Mouse (Mus musculus) MEL (cell line): ENCODE results near the gene Hist2h3c1.

Experiments used
- BHLHE40 ChIP-seq: IDR thresholded peaks from 2 replicates; pipeline ENCODE4 v1.6.1; 2012; ENCODE audit warnings: low read depth, mild to moderate bottlenecking, inconsistent platforms, low read length, improper control_type of control experiment, borderline replicate concordance
- CHD2 ChIP-seq: IDR thresholded peaks from 2 replicates; pipeline ENCODE4 v1.6.1; 2011; ENCODE audit warnings: low read length, improper control_type of control experiment
- CTCF ChIP-seq, 3 experiments: IDR thresholded peaks in 2 of 3; conservative IDR thresholded peaks in 1 of 3; 2 replicates each; pipeline ENCODE4 v1.5.1; 2011 to 2012; ENCODE audit warnings: low read length in 3 of 3, low read depth in 2 of 3, mild to moderate bottlenecking in 2 of 3, improper control_type of control experiment in 1 of 3, inconsistent platforms in 1 of 3, mixed read lengths in 1 of 3, moderate library complexity in 1 of 3; ENCODE audit not compliant: control insufficient read depth in 1 of 3, insufficient read depth in 1 of 3, poor library complexity in 1 of 3, severe bottlenecking in 1 of 3
- E2F4 ChIP-seq: IDR thresholded peaks from 2 replicates; pipeline ENCODE4 v1.6.1; 2011; ENCODE audit warnings: low read depth, low read length, improper control_type of control experiment, borderline replicate concordance
- ELF1 ChIP-seq: IDR thresholded peaks from 2 replicates; pipeline ENCODE4 v1.6.1; 2014; ENCODE audit warnings: low read depth, mild to moderate bottlenecking, inconsistent platforms, low read length, improper control_type of control experiment, moderate library complexity
- EP300 ChIP-seq, 2 experiments: IDR thresholded peaks; 2 replicates each; pipeline ENCODE4 v1.6.1; 2011; ENCODE audit warnings: improper control_type of control experiment in 2 of 2, low read length in 2 of 2, low read depth in 1 of 2, mild to moderate bottlenecking in 1 of 2
- JUND ChIP-seq: IDR thresholded peaks from 2 replicates; pipeline ENCODE4 v1.6.1; 2011; ENCODE audit warnings: low read depth, mild to moderate bottlenecking, improper control_type of control experiment, low read length
- KAT2A ChIP-seq: conservative IDR thresholded peaks from 2 replicates; pipeline ENCODE4 v1.6.1; 2012; ENCODE audit warnings: low read depth, low read length, improper control_type of control experiment, inconsistent platforms
- POLR2A ChIP-seq, 2 experiments: IDR thresholded peaks; 2 replicates each; pipeline ENCODE4 v1.6.1; 2011 to 2012; ENCODE audit warnings: low read length in 2 of 2, mild to moderate bottlenecking in 2 of 2, control low read depth in 1 of 2, improper control_type of control experiment in 1 of 2, low read depth in 1 of 2, moderate library complexity in 1 of 2; ENCODE audit not compliant: control insufficient read depth in 1 of 2, insufficient read depth in 1 of 2, poor library complexity in 1 of 2
- SIN3A ChIP-seq: IDR thresholded peaks from 2 replicates; pipeline ENCODE4 v1.6.1; 2012; ENCODE audit warnings: low read length, improper control_type of control experiment, inconsistent platforms
- USF1 ChIP-seq: IDR thresholded peaks from 2 replicates; pipeline ENCODE4 v1.6.1; 2014; ENCODE audit warnings: low read depth, mild to moderate bottlenecking, inconsistent platforms, low read length, improper control_type of control experiment, moderate library complexity
- ZNF384 ChIP-seq: IDR thresholded peaks from 2 replicates; pipeline ENCODE4 v1.6.1; 2012; ENCODE audit warnings: low read depth, mild to moderate bottlenecking, inconsistent platforms, low read length, improper control_type of control experiment

DNA sequence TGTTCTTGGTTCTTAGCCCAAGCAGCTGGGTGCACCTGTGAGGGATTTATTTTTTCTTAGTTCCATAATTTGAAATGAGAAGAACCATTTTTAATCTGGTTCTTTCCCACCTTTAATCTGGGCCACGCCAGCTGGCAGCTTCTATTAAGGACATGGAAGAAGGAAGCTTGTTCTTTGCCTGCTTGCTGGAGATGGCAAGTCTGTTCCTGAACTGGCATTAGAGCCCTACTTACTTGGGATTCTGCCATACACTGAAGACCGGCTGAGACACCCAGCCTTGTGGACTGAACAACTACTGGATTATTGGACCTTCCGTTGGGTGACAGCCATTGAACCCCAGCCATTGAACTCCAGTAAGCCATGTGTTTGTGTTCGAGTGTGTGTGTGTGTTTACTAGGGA is 23.7 kb upstream of the Hist2h3c1 start:
- TF ChIP-seq ZNF384: no peak
- TF ChIP-seq CTCF (IDR thresholded peaks at IDR 0.05 in 2 of 3, conservative IDR thresholded peaks at IDR 0.05 in 1 of 3; ENCODE audit: control insufficient read depth in 1 of 3, insufficient read depth in 1 of 3, low read depth in 2 of 3, low read length in 3 of 3, poor library complexity in 1 of 3, severe bottlenecking in 1 of 3): no peak
- no peak for TF ChIP-seq SIN3A
- TF ChIP-seq EP300 (IDR thresholded peaks at IDR 0.05; ENCODE audit: low read depth in 1 of 2, low read length in 2 of 2): no peak
- no peak for TF ChIP-seq USF1
- TF ChIP-seq KAT2A: no peak
- TF ChIP-seq POLR2A (IDR thresholded peaks at IDR 0.05; ENCODE audit: control insufficient read depth in 1 of 2, insufficient read depth in 1 of 2, low read depth in 1 of 2, low read length in 2 of 2, poor library complexity in 1 of 2): no peak
- no peak for TF ChIP-seq E2F4
- TF ChIP-seq JUND: no peak
- TF ChIP-seq BHLHE40: no peak
- TF ChIP-seq CHD2: no peak
- TF ChIP-seq ELF1: no peak
